Mouse (Mus musculus) olfactory bulb, adult 2 months (tissue): Measurements from ENCODE around the gene Phykpl. TPM values are rescaled to one million over a fixed set of nuclear protein-coding genes. Genes with fewer than 3 reads are reported as not detected.
"Not testable (repeated sequence)": the region's sequence is repeated elsewhere in the genome, so short reads cannot be mapped to it uniquely, and the experiment has no call there.

ENCODE experiments used
- H3K27ac ChIP-seq: fragments of 200-500 bp; 2 replicates; pipeline ENCODE4 v1.5.1; 2012; ENCODE audit warnings: low read depth, low read length; ENCODE audit not compliant: insufficient read depth
- H3K4me1 ChIP-seq: fragments of 200-500 bp; 2 replicates; pipeline ENCODE4 v1.6.1; 2012; ENCODE audit warnings: low read length; ENCODE audit not compliant: control insufficient read depth, insufficient read depth
- H3K4me3 ChIP-seq: fragments of 200-500 bp; 2 replicates; pipeline ENCODE4 v1.5.1; 2012; ENCODE audit warnings: mild to moderate bottlenecking, low read depth, low read length, moderate library complexity; ENCODE audit not compliant: insufficient read depth
- CTCF ChIP-seq: fragments of 200-500 bp; IDR thresholded peaks from 2 replicates; pipeline ENCODE4 v1.5.1; 2012; ENCODE audit warnings: low read depth, mild to moderate bottlenecking, low read length, moderate library complexity; ENCODE audit not compliant: insufficient read depth
- POLR2A ChIP-seq: fragments of 200-500 bp; IDR thresholded peaks from 2 replicates; pipeline ENCODE4 v1.6.1; 2012; ENCODE audit warnings: mild to moderate bottlenecking, low read depth, low read length, moderate library complexity; ENCODE audit not compliant: insufficient read depth
- WGBS: fragments of 180-500 bp; shearing (Covaris S2); methylation state at CpG from one replicate; pipeline ENCODE4 v1.1.7; 2018; 5-methylcytosine and 5-hydroxymethylcytosine counted together
- polyA plus RNA-seq: library from polyadenylated mRNA; stranded (reverse); fragments of >200 nt; gene quantifications from 2 replicates; pipeline ENCODE4 v1.2.4, GENCODE M21; 2012; ENCODE audit warnings: low replicate concordance; ENCODE audit not compliant: missing spikeins, insufficient read depth, insufficient read length

Gene Phykpl
- polyA plus RNA-seq, 1 experiment: not detected

DNA sequence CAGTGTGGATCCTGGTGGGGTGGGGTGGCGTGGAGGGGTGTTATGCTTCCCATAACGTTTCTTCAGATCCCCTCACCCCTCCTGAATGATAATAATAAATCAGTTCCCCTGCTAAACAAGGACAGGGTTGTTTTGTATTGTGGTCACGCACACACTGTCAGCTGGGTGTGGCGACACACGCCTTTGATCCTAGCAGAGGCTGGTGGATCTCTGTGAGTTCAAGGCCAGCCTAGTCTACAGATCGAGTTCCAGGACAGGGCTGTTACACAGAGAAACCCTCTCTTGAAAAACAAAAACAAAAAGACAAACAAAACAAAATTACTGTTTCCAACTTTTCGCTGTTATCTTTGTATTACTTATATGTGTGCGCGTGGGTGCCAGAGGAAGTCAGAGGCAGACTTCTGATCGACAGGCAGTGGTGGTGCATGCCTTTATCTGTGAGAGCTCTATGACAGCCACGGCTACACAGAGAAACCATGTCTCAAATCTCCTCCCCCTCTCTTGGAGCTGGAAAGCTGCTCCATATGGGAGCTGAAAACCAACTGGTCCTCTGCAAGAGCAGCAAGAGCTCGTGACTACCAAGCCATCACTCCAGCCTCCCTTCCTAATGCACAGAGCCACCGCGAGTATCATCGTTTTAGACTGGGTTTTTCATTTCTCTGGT lies 45.2 kb downstream of the Phykpl start:
- TF ChIP-seq CTCF: no peak
- no peak for TF ChIP-seq POLR2A
- Histone ChIP-seq H3K27ac (no peak overlapping the region), H3K4me1 (no peaks in the 10 kb centered on the region), H3K4me3 (no peak overlapping the region)
- 82% methylated on average over 15 of the region's 15 CpGs for WGBS

DNA sequence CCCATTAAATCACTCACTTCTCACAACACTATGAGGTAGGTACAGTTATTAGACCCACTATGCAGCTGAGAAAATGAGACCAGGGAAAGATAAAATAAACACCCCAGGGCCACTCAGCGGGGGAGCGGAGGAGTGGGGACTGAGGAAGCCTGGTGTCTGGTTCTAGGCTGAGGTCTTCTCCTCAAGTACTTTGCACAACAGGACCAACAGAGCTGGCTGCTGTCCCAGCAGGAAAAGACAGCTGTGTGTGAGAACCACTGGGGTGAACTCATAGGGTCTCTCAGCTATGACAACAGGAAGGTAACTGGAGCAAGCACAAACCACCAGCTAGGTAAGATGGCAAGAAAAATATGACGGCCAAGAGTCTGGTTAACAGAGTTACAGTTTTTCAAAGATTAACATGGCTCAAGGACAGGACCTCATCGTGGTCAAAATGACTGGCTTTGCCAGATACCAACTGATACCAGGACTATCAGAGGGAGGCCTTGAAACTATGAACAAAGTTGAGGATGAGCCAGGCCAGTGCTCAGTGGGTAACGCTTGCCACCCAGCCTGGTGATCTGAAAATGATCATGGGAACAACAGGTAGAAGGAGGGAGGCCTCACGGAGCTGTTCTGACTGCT lies 47.7 kb downstream of the Phykpl start:
- H3K4me1 ChIP-seq: no peaks in the 10 kb centered on the region
- no peak overlapping the region for H3K27ac ChIP-seq
- 90% methylated on average over 6 of the region's 6 CpGs for WGBS
- H3K4me3 ChIP-seq: no peak overlapping the region
- TF ChIP-seq POLR2A (no peak), CTCF (no peak)

DNA sequence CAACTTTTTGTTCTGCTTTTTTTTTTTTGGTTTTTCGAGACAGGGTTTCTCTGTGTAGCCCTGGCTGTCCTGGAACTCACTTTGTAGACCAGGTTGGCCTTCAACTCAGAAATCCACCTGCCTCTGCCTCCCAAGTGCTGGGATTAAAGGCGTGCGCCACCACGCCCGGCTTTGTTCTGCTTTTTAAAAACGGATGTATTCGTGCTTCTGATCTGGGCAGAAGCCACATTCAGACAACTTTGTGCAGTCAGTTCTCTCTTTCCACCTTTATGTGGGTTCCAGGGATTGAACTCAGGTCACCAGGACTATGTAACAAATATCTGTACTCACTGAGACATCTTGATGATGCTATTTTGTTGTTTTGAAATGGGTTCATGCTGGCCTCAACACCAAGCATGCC lies 48.6 kb downstream of the Phykpl start:
- WGBS: 91% methylated on average over 7 of the region's 7 CpGs
- H3K27ac ChIP-seq, H3K4me3 ChIP-seq, H3K4me1 ChIP-seq: not testable (repeated sequence)

DNA sequence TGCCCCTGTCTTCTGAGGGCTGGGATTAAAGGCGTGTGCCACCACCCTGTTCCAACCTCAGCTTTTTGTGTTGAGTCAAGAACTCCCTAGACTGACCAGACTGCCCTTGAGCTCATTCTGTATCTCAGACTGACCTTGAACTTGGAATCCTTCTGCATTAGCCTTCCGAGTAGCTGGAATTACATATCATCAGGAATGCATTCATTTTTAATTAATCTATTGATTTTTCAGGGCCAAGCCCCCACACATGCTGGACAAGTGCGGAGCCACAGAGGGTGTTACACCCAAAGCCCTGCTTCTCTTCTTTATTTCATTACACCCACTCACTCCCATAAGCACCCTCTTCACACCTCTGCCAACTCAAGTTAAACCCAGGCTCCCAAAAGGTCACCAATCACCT lies 49.2 kb downstream of the Phykpl start:
- Histone ChIP-seq H3K4me1 (peaks cover 5% of the 10 kb centered on the region), H3K4me3 (no peak overlapping the region), H3K27ac (no peak overlapping the region)
- no peak for TF ChIP-seq CTCF
- TF ChIP-seq POLR2A: no peak
- 94% methylated on average over 3 of the region's 3 CpGs for WGBS

DNA sequence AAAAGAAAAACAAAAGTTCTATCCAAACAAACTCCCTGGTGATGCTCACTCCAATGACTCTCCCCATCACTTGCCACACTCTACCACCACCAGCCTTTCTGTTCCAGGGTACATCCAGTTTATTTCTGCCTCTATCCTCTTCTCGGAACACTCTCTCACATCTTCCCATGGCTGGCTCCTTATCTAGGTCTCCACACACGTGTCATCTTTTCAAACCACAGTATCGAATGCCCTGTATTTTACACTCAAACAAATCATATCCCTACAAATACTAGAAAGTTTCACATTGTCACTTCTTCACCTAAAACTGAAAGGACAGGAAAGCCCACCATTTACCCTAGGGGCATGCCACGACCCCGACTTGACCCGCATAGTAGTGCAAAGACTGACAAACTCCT lies 50.6 kb downstream of the Phykpl start:
- Histone ChIP-seq H3K27ac (peak overlapping the region; percentile 81; the same call in 1 of the 2 replicates), H3K4me3 (peak overlapping the region; percentile 65), H3K4me1 (peaks cover 5% of the 10 kb centered on the region)
- 4% methylated on average over 6 of the region's 6 CpGs for WGBS
- TF ChIP-seq CTCF: no peak
- no peak for TF ChIP-seq POLR2A

DNA sequence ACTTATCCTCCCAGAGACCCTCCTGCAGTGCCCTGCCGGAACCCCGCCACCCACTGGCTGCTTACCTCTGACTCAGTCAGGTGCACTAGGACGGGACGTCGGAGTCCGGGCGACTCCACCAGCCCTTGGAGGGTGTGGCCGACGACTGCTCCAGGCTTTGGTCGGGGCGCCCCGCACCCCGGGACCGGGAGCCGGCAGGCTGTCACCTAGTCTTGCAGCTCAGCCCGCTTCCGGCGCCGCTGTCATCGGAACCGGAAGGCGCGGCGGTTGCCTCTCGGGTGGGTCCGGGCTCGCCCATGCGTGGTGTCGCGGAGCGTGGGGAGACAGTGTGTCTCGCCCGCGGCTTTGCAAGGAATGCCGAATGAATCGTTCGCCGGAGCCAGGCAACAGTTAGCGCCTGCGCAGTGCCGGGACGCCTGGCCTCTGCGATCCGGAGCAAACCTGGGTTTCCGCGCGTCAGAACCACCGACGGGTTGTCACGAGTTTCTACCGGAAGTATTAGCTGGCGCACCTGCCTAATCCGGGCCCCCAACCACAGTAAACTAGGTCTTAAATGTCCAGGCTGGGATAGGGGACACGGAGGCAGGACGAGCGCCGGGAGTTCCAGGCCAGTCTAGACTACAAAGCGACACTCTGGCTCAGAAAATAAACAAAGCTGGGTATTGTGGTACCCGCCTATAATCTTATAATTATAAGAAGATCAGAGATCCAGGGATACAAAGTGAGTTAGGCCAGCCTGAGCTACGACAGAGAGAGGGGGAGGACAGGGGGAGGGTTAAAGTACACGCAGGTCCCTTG lies 51.2 kb downstream of the Phykpl start, which contains the start of gene Rmnd5b:
Rmnd5b (minus strand) TSS at position 372 of the 798 bp plus-strand sequence.
- peak within 1 kb of the TSS; percentile 65 for H3K4me3 ChIP-seq
- under 1% methylated on average over 61 of the region's 61 CpGs for WGBS
- TF ChIP-seq CTCF: no peak
- peak; percentile 35; the same call in 1 of the 2 replicates for TF ChIP-seq POLR2A
- H3K4me1 ChIP-seq: peaks cover 5% of the 10 kb centered on the region
- H3K27ac ChIP-seq: peak within 1 kb of the TSS; percentile 81

DNA sequence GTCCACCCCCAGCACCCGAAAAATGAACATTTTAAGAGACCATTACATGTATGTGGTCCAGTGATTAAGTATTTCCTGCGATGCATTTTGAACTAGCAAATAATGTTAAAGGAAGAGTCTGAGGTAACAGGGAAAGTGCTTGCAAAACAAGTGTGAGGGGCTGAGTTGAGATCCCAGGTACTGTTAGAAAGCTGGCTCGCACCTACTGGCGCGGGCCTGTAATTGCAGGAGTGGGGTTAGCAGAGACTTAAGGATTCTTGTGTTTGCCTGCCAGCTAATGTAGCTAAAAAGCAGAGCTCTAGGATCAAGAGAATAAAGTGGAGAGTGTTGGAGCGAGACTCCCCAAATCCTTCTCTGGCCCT lies 51.7 kb downstream of the Phykpl start:
- WGBS: 2% methylated on average over 6 of the region's 6 CpGs
- Histone ChIP-seq H3K4me3 (peak overlapping the region; percentile 65), H3K4me1 (peaks cover 5% of the 10 kb centered on the region), H3K27ac (peak overlapping the region; percentile 81)
- TF ChIP-seq CTCF (no peak), POLR2A (no peak)

DNA sequence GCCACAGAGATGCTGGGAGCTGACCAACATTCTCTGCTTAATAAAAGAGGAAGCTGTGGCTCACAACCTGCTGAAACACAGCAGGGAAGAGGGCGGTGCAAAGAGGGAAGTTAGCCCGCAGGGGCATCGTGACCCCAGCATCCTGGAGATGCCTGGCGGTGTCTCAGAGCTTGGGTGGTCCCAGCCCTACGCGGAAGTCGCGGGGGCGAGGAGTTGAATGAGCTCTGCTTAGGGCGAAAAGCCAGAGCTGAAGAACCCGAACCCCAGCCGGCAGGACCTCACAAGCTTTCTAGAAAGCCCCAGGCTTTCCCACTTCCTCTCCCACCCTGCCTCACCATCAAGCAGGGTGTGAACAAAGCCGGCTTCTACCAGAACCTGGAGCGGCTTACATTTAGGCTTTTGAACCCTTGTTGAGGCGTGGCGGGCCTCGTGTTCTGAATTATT lies 53.4 kb downstream of the Phykpl start:
- H3K4me3 ChIP-seq: no peak overlapping the region

DNA sequence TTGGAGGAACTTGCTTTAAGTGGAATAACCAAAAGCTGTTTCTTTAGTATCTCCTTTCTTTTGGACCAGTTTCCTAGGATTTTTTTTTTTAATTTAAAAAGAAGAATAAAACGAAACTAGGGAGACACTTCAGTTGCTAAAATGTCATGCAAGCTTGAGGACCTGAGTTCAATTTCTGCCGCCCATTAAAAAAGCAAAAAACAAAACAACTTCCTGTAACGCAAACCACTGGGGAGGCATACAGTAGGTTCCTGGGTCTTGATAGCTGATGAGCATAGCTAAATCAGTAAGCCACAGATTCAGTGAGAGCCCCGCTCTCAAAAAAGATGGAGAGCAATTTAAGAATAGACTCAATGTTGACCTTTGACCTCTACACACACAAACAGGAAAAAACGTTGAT lies 53.9 kb downstream of the Phykpl start:
- Histone ChIP-seq H3K4me1 (peaks cover 16% of the 10 kb centered on the region), H3K4me3 (no peak overlapping the region), H3K27ac (no peak overlapping the region)
- TF ChIP-seq POLR2A (no peak), CTCF (no peak)
- WGBS: 74% methylated on average over 5 of the region's 5 CpGs

More for the DNA sequence above, 53.4 kb downstream of the Phykpl start:
- TF ChIP-seq POLR2A: no peak
- TF ChIP-seq CTCF: no peak
- H3K27ac ChIP-seq: no peak overlapping the region; the same call in 1 of the 2 replicates
- WGBS: 6% methylated on average over 17 of the region's 17 CpGs
- H3K4me1 ChIP-seq: peaks cover 11% of the 10 kb centered on the region
